Mouse (Mus musculus) ovary, postnatal 10 days (tissue): ENCODE data around the gene Cep57l1.

Experiments
- DNase-seq: peaks from one replicate; pipeline ENCODE4 v3.0.0; 2022; ENCODE audit warnings: low spot score

The Cep57l1 gene

GRCm38 (mm10) chr10:41737245-41737644 is 72.4 kb downstream of the Cep57l1 start:
- DNase-seq: no peak

- no peak for DNase-seq
Observed at GRCm38 (mm10) chr10:41735398-41735797, 74.3 kb downstream of the Cep57l1 start.

GRCm38 (mm10) chr10:41733214-41733613 is 76.5 kb downstream of the Cep57l1 start:
- DNase-seq: no peak

GRCm38 (mm10) chr10:41731932-41732331 is 77.7 kb downstream of the Cep57l1 start:
- DNase-seq: no peak

- no peak for DNase-seq
Observed at GRCm38 (mm10) chr10:41730746-41731145, 78.9 kb downstream of the Cep57l1 start.

GRCm38 (mm10) chr10:41726215-41726614 is 83.5 kb downstream of the Cep57l1 start:
- no peak for DNase-seq

- no peak for DNase-seq
Observed at GRCm38 (mm10) chr10:41719587-41719986, 90.1 kb downstream of the Cep57l1 start.

GRCm38 (mm10) chr10:41716029-41716897 is 93.4 kb downstream of the Cep57l1 start, which contains the start of gene Ccdc162:
TSS of gene Ccdc162 (minus strand) at chr10:41716634.
- DNase-seq: no peak

GRCm38 (mm10) chr10:41715557-41715956 is 94.1 kb downstream of the Cep57l1 start:
- DNase-seq: no peak

- DNase-seq: no peak
Observed at GRCm38 (mm10) chr10:41711467-41711866, 98.2 kb downstream of the Cep57l1 start.

GRCm38 (mm10) chr10:41710773-41711172 is 98.9 kb downstream of the Cep57l1 start:
- no peak for DNase-seq

- DNase-seq: no peak
Observed at GRCm38 (mm10) chr10:41709341-41709740, 100.3 kb downstream of the Cep57l1 start.

GRCm38 (mm10) chr10:41699669-41700068 is 110.0 kb downstream of the Cep57l1 start:
- no peak for DNase-seq

GRCm38 (mm10) chr10:41697040-41697439 is 112.6 kb downstream of the Cep57l1 start:
- no peak for DNase-seq

GRCm38 (mm10) chr10:41690978-41691377 is 118.7 kb downstream of the Cep57l1 start:
- no peak for DNase-seq

- DNase-seq: peak; percentile 39
Observed at GRCm38 (mm10) chr10:41689941-41690887, 119.5 kb downstream of the Cep57l1 start.

GRCm38 (mm10) chr10:41684548-41684996 is 125.1 kb downstream of the Cep57l1 start:
- DNase-seq: no peak

- DNase-seq: peak; percentile 69
Observed at GRCm38 (mm10) chr10:41682546-41683393, 126.9 kb downstream of the Cep57l1 start.

- peak; percentile 38 for DNase-seq
Observed at GRCm38 (mm10) chr10:41678746-41679360, 130.8 kb downstream of the Cep57l1 start.

GRCm38 (mm10) chr10:41677396-41677795 is 132.3 kb downstream of the Cep57l1 start:
- DNase-seq: no peak

- DNase-seq: no peak
Observed at GRCm38 (mm10) chr10:41676661-41677061, 133.0 kb downstream of the Cep57l1 start.
